Mouse (Mus musculus): ENCODE results near the gene Gabrb2. TPM values are rescaled to one million over a fixed set of nuclear protein-coding genes. Genes with fewer than 3 reads are reported as not detected.

The Gabrb2 gene
- polyA plus RNA-seq, 1 experiment from 2014 or later: 6.5 TPM

- no peaks in the 10 kb centered on the region for H3K36me3 ChIP-seq (ENCODE audit: control insufficient read depth, insufficient read depth, low read length)
- H3K4me1 ChIP-seq (replicated peaks; ENCODE audit: control insufficient read depth, insufficient read depth, low read length): no peaks in the 10 kb centered on the region
- DNase-seq (ENCODE audit: low spot score) (no peak), ATAC-seq (ENCODE audit: low FRiP score) (no peak)
- no peak overlapping the region for H3K4me2 ChIP-seq (replicated peaks; ENCODE audit: low read depth, low read length)
- no peak overlapping the region for H3K9ac ChIP-seq (ENCODE audit: low read depth, low read length)
- no peaks in the 10 kb centered on the region for H3K27me3 ChIP-seq (ENCODE audit: control insufficient read depth, insufficient read depth, low read length)
- H3K27ac ChIP-seq (ENCODE audit: low read depth, low read length): no peak overlapping the region
- 88% methylated on average over 4 of the region's 4 CpGs for WGBS
- H3K4me3 ChIP-seq (ENCODE audit: low read depth, low read length): no peak overlapping the region
- H3K9me3 ChIP-seq (ENCODE audit: control insufficient read depth, low read length): no peaks in the 10 kb centered on the region
Observed at GRCm38 (mm10) chr11:42571467-42571866, 151.9 kb downstream of the Gabrb2 start.

DNA sequence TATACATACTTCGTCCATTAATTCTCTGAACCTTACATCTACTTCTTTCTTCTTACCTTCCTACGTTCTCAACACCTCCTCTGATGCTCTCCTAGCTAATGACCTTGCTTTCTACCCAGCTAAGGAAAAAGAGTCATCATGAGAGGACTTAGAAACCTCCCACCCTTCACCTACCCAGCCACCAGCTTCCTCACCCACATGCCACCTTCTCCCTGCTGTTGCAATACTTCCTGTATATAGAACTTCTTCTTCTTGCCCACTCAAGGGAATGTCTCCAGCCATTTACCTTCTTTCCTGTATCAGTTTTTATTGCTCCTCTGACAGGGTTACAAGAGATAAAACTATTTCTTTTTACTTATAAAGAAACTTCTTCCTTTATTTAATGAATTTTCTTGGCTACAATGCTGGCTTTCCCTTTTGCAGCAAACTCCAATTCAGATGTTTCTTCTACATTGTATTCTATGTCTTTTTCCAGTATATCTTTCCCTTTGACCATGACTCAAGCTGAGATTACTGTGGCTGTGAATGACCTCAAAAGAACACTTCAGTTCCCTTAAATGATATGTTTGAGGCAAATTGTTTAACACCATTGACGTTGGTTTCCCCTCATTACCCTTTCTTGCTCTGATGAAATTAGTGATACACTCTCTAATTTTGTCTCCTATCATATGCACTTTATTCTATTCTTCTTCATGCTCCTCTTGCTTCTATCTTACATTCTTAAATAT is 155.8 kb downstream of the Gabrb2 start:
- H3K4me3 ChIP-seq (ENCODE audit: low read depth, low read length): no peak overlapping the region
- H3K9ac ChIP-seq (ENCODE audit: low read depth, low read length): no peak overlapping the region
- no peaks in the 10 kb centered on the region for H3K36me3 ChIP-seq (ENCODE audit: control insufficient read depth, insufficient read depth, low read length)
- H3K27ac ChIP-seq (ENCODE audit: low read depth, low read length): no peak overlapping the region
- no peaks in the 10 kb centered on the region for H3K27me3 ChIP-seq (ENCODE audit: control insufficient read depth, insufficient read depth, low read length)
- WGBS: 91% methylated on average over 3 of the region's 3 CpGs
- ATAC-seq (ENCODE audit: low FRiP score) (no peak), DNase-seq (ENCODE audit: low spot score) (no peak)
- H3K4me2 ChIP-seq (replicated peaks; ENCODE audit: low read depth, low read length): no peak overlapping the region
- H3K4me1 ChIP-seq (replicated peaks; ENCODE audit: control insufficient read depth, insufficient read depth, low read length): no peaks in the 10 kb centered on the region
- H3K9me3 ChIP-seq (ENCODE audit: control insufficient read depth, low read length): no peaks in the 10 kb centered on the region

- Histone ChIP-seq H3K4me3 (ENCODE audit: low read depth, low read length) (no peak overlapping the region), H3K27ac (ENCODE audit: low read depth, low read length) (no peak overlapping the region), H3K4me2 (replicated peaks; ENCODE audit: low read depth, low read length) (no peak overlapping the region), H3K27me3 (ENCODE audit: control insufficient read depth, insufficient read depth, low read length) (no peaks in the 10 kb centered on the region), H3K9ac (ENCODE audit: low read depth, low read length) (no peak overlapping the region), H3K36me3 (ENCODE audit: control insufficient read depth, insufficient read depth, low read length) (no peaks in the 10 kb centered on the region), H3K9me3 (ENCODE audit: control insufficient read depth, low read length) (no peaks in the 10 kb centered on the region), H3K4me1 (replicated peaks; ENCODE audit: control insufficient read depth, insufficient read depth, low read length) (no peaks in the 10 kb centered on the region)
- no peak for ATAC-seq (ENCODE audit: low FRiP score)
- DNase-seq (ENCODE audit: low spot score): no peak
- 81% methylated on average over 6 of the region's 6 CpGs for WGBS
Observed at GRCm38 (mm10) chr11:42579804-42580203, 160.2 kb downstream of the Gabrb2 start.

DNA sequence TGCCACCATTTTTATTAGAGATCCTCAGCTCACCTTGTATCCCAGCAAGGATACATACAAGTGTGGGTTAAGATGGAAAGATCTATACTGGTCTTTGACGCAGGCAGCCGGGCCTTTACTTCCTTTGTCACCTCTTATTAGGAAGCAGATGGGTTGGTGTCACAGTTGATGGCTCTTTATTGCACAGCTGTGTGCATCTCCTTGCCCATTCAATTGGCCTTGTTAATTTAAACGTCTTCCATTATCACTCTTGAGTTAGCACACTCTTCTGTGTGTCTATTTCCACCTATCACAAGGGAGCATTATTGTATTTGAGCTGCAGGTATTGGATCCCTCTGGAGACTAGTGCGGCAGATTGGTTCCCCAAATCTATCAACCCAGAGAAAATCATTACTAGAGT is 161.6 kb downstream of the Gabrb2 start:
- no peak overlapping the region for H3K27ac ChIP-seq (ENCODE audit: low read depth, low read length)
- peak; percentile 60 for ATAC-seq (ENCODE audit: low FRiP score)
- no peak overlapping the region for H3K4me2 ChIP-seq (replicated peaks; ENCODE audit: low read depth, low read length)
- H3K9me3 ChIP-seq (ENCODE audit: control insufficient read depth, low read length): no peaks in the 10 kb centered on the region
- H3K9ac ChIP-seq (ENCODE audit: low read depth, low read length): no peak overlapping the region
- no peak overlapping the region for H3K4me3 ChIP-seq (ENCODE audit: low read depth, low read length)
- WGBS: 71% methylated on average over 4 of the region's 4 CpGs
- H3K4me1 ChIP-seq (replicated peaks; ENCODE audit: control insufficient read depth, insufficient read depth, low read length): no peaks in the 10 kb centered on the region
- no peak for DNase-seq (ENCODE audit: low spot score)
- no peaks in the 10 kb centered on the region for H3K27me3 ChIP-seq (ENCODE audit: control insufficient read depth, insufficient read depth, low read length)
- no peaks in the 10 kb centered on the region for H3K36me3 ChIP-seq (ENCODE audit: control insufficient read depth, insufficient read depth, low read length)

GRCm38 (mm10) chr11:42581753-42582152 is 162.2 kb downstream of the Gabrb2 start:
- Histone ChIP-seq H3K36me3 (ENCODE audit: control insufficient read depth, insufficient read depth, low read length) (no peaks in the 10 kb centered on the region), H3K4me1 (replicated peaks; ENCODE audit: control insufficient read depth, insufficient read depth, low read length) (no peaks in the 10 kb centered on the region), H3K27me3 (ENCODE audit: control insufficient read depth, insufficient read depth, low read length) (no peaks in the 10 kb centered on the region), H3K9me3 (ENCODE audit: control insufficient read depth, low read length) (no peaks in the 10 kb centered on the region), H3K9ac (ENCODE audit: low read depth, low read length) (no peak overlapping the region), H3K27ac (ENCODE audit: low read depth, low read length) (no peak overlapping the region), H3K4me2 (replicated peaks; ENCODE audit: low read depth, low read length) (no peak overlapping the region), H3K4me3 (ENCODE audit: low read depth, low read length) (no peak overlapping the region)
- no peak for DNase-seq (ENCODE audit: low spot score)
- no peak for ATAC-seq (ENCODE audit: low FRiP score)

DNA sequence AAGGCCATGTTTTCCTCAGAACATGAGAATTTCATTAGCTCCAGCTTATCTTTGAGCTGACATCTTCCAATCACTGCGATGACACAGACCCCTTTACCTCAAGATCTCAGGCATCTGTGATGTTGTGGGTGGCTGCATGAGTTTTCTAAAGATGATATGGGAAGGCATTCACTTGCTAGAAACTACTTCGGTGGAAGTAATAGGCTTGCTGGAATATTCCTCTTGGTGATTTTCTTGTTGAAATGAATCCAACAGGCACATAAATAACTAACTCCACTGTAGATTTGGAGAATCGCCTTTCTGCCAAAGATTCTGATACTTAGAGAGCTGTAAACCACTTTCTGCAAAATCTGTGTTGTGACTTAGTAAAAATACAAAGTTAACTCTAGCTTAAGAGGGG is 172.9 kb downstream of the Gabrb2 start:
- Histone ChIP-seq H3K4me2 (replicated peaks; ENCODE audit: low read depth, low read length) (no peak overlapping the region), H3K27ac (ENCODE audit: low read depth, low read length) (no peak overlapping the region), H3K4me3 (ENCODE audit: low read depth, low read length) (no peak overlapping the region), H3K9me3 (ENCODE audit: control insufficient read depth, low read length) (no peaks in the 10 kb centered on the region), H3K9ac (ENCODE audit: low read depth, low read length) (no peak overlapping the region), H3K36me3 (ENCODE audit: control insufficient read depth, insufficient read depth, low read length) (no peaks in the 10 kb centered on the region), H3K4me1 (replicated peaks; ENCODE audit: control insufficient read depth, insufficient read depth, low read length) (no peaks in the 10 kb centered on the region), H3K27me3 (ENCODE audit: control insufficient read depth, insufficient read depth, low read length) (no peaks in the 10 kb centered on the region)
- ATAC-seq (ENCODE audit: low FRiP score): no peak
- 90% methylated on average over 3 of the region's 3 CpGs for WGBS
- DNase-seq (ENCODE audit: low spot score): no peak

DNA sequence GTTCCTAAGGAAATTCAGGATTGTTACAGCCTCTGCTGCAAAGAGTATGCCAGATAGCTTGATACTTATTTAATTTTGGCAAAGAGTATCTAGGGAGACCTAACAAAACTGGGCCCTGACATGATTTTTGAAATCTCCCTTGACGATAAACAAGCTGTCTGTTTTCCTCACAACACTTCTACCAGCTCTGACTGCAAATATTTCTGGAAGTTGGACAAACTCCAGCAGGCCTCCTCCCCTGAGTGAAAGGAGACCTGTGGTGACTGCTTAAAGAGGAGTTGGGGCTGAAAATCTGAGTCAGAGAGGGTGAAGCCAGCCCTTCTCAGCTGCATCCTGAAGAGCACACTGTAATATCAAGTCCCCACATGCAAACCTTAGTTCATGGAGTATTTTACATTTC is 186.7 kb downstream of the Gabrb2 start:
- DNase-seq (ENCODE audit: low spot score) (no peak), ATAC-seq (ENCODE audit: low FRiP score) (no peak)
- Histone ChIP-seq H3K4me1 (replicated peaks; ENCODE audit: control insufficient read depth, insufficient read depth, low read length) (no peaks in the 10 kb centered on the region), H3K4me3 (ENCODE audit: low read depth, low read length) (no peak overlapping the region), H3K9me3 (ENCODE audit: control insufficient read depth, low read length) (no peaks in the 10 kb centered on the region), H3K27me3 (ENCODE audit: control insufficient read depth, insufficient read depth, low read length) (no peaks in the 10 kb centered on the region), H3K27ac (ENCODE audit: low read depth, low read length) (no peak overlapping the region), H3K36me3 (ENCODE audit: control insufficient read depth, insufficient read depth, low read length) (no peaks in the 10 kb centered on the region), H3K9ac (ENCODE audit: low read depth, low read length) (no peak overlapping the region), H3K4me2 (replicated peaks; ENCODE audit: low read depth, low read length) (no peak overlapping the region)
- 85% methylated on average over 1 of the region's 1 CpGs for WGBS

- no peak overlapping the region for H3K4me3 ChIP-seq (ENCODE audit: low read depth, low read length)
- WGBS: 90% methylated on average over 3 of the region's 3 CpGs
- no peak for DNase-seq (ENCODE audit: low spot score)
Observed at GRCm38 (mm10) chr11:42609128-42609763, 189.7 kb downstream of the Gabrb2 start.

GRCm38 (mm10) chr11:42618195-42618594 is 198.6 kb downstream of the Gabrb2 start:
- no peak for DNase-seq (ENCODE audit: low spot score)
- WGBS: 68% methylated on average over 2 of the region's 2 CpGs
- Histone ChIP-seq H3K4me3 (ENCODE audit: low read depth, low read length) (no peak overlapping the region), H3K27me3 (ENCODE audit: control insufficient read depth, insufficient read depth, low read length) (no peaks in the 10 kb centered on the region), H3K4me1 (replicated peaks; ENCODE audit: control insufficient read depth, insufficient read depth, low read length) (no peaks in the 10 kb centered on the region), H3K36me3 (ENCODE audit: control insufficient read depth, insufficient read depth, low read length) (no peaks in the 10 kb centered on the region), H3K4me2 (replicated peaks; ENCODE audit: low read depth, low read length) (no peak overlapping the region), H3K9me3 (ENCODE audit: control insufficient read depth, low read length) (no peaks in the 10 kb centered on the region), H3K9ac (ENCODE audit: low read depth, low read length) (no peak overlapping the region), H3K27ac (ENCODE audit: low read depth, low read length) (no peak overlapping the region)
- ATAC-seq (ENCODE audit: low FRiP score): no peak

More at GRCm38 (mm10) chr11:42609128-42609763, 189.7 kb downstream of the Gabrb2 start:
- H3K9me3 ChIP-seq (ENCODE audit: control insufficient read depth, low read length): no peaks in the 10 kb centered on the region
- H3K4me2 ChIP-seq (replicated peaks; ENCODE audit: low read depth, low read length): no peak overlapping the region
- H3K4me1 ChIP-seq (replicated peaks; ENCODE audit: control insufficient read depth, insufficient read depth, low read length): no peaks in the 10 kb centered on the region
- no peaks in the 10 kb centered on the region for H3K27me3 ChIP-seq (ENCODE audit: control insufficient read depth, insufficient read depth, low read length)
- ATAC-seq (ENCODE audit: low FRiP score): no peak
- H3K27ac ChIP-seq (ENCODE audit: low read depth, low read length): no peak overlapping the region
- no peak overlapping the region for H3K9ac ChIP-seq (ENCODE audit: low read depth, low read length)
- H3K36me3 ChIP-seq (ENCODE audit: control insufficient read depth, insufficient read depth, low read length): no peaks in the 10 kb centered on the region

Data from hindbrain, embryonic 11.5 days (tissue).